Mouse (Mus musculus) lung, adult 10 weeks (tissue): Measurements from ENCODE around the gene Vmn2r90. TPM values are rescaled to one million over a fixed set of nuclear protein-coding genes. Genes with fewer than 3 reads are reported as not detected.

Experiments
- polyA plus RNA-seq: library from polyadenylated mRNA; stranded (reverse); fragments of 350-450 nt; fragmentation: Illumina TruSeq; extraction: RNeasy Lipid Tissue Mini Kit (QIAGEN cat#74804); gene quantifications from one replicate; pipeline ENCODE4 v1.2.3, GENCODE M21; 2014; ENCODE audit warnings: low read depth, low replicate concordance; ENCODE audit not compliant: insufficient read depth

Gene Vmn2r90
- not detected for polyA plus RNA-seq

DNA sequence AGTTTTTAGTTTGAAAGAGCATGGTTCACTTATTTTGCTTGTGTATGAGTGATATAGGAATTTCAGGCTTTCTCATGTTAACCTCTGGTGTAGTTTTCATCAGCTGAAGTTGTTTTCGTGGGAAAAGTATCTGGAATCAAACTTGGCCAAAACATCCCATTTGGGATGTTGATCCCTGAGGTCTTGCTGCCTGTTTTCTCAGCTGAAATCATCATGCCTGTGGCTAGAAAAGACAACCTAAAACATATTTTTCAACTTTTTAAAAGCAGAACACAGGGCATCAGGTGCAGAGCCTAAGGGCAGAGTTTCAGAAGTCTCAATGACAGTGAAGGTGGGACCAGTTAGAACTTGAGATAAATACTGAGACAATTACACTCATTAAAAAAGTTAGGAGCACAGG, at the start of gene Vmn2r90:
Gene Vmn2r90, plus strand, starts transcription at position 301 of the 400 bp plus-strand sequence.

Other genes starting within 250 kb of the Vmn2r90 start
- gene Lnpep, start 78.7 kb upstream of the Vmn2r90 start, polyA plus RNA-seq = 9.6 TPM
- gene Spaca6, start 123.4 kb downstream of the Vmn2r90 start, polyA plus RNA-seq = 13.0 TPM
- gene Has1, start 151.5 kb downstream of the Vmn2r90 start, polyA plus RNA-seq = 3.3 TPM
- 18.4 TPM for gene Fpr1, start 180.2 kb downstream of the Vmn2r90 start, polyA plus RNA-seq
- 20.2 TPM for gene Fpr2, start 184.1 kb downstream of the Vmn2r90 start, polyA plus RNA-seq
- not detected for gene Fpr3, start 184.1 kb downstream of the Vmn2r90 start, polyA plus RNA-seq